Mouse (Mus musculus) liver, embryonic 14.5 days (tissue): ENCODE results near the gene Trpm2. TPM values are rescaled to one million over a fixed set of nuclear protein-coding genes. Genes with fewer than 3 reads are reported as not detected.

Experiments
- ATAC-seq: fragments of 200-750 bp; cut with Nextera tagmentation; 2 replicates; pipeline ENCODE4 v1.8.0; 2017; ENCODE audit warnings: moderate number of reproducible peaks, mild to moderate bottlenecking, moderate library complexity; ENCODE audit not compliant: insufficient read depth
- DNase-seq, 3 experiments: peaks; one replicate each; pipeline ENCODE4 v3.0.0-alpha.2; 2012 to 2013; ENCODE audit warnings: low read depth in 3 of 3, low spot score in 3 of 3
- H3K27ac ChIP-seq: fragments of 300-500 bp; sonication (generic); 2 replicates; pipeline ENCODE4 v1.5.1; 2014; ENCODE audit warnings: moderate library complexity, mild to moderate bottlenecking, control low read depth, inconsistent platforms
- H3K27me3 ChIP-seq: fragments of 300-500 bp; sonication (generic); 2 replicates; pipeline ENCODE4 v1.6.1; 2014; ENCODE audit warnings: mild to moderate bottlenecking, low read length, moderate library complexity; ENCODE audit not compliant: control insufficient read depth, insufficient read depth
- H3K36me3 ChIP-seq: fragments of 300-500 bp; sonication (generic); replicated peaks from 2 replicates; pipeline ENCODE4 v1.6.1; 2014; ENCODE audit warnings: low read depth; ENCODE audit not compliant: control insufficient read depth, insufficient read depth
- H3K4me1 ChIP-seq, 2 experiments: fragments of 200-500 bp in 1 of 2; fragments of 300-500 bp in 1 of 2; sonication (generic) in 1 of 2; replicated peaks; 2 replicates each; pipeline ENCODE4 v1.6.1; 2012 to 2014; ENCODE audit warnings: antibody characterized with exemption in 1 of 2, inconsistent platforms in 1 of 2, low read length in 1 of 2; ENCODE audit not compliant: control insufficient read depth in 2 of 2, insufficient read depth in 2 of 2
- H3K4me2 ChIP-seq: fragments of 300-500 bp; sonication (generic); 2 replicates; pipeline ENCODE4 v1.6.1; 2014; ENCODE audit warnings: low read depth, mild to moderate bottlenecking, control low read depth, moderate library complexity
- H3K4me3 ChIP-seq, 2 experiments: fragments of 200-500 bp in 1 of 2; fragments of 300-500 bp in 1 of 2; sonication (generic) in 1 of 2; 2 replicates each; pipeline ENCODE4 v1.5.1; 2012 to 2014; ENCODE audit warnings: low read depth in 2 of 2, low read length in 2 of 2, mild to moderate bottlenecking in 2 of 2, control low read depth in 1 of 2, inconsistent platforms in 1 of 2, moderate library complexity in 1 of 2; ENCODE audit not compliant: insufficient read depth in 1 of 2
- H3K9ac ChIP-seq: fragments of 300-500 bp; sonication (generic); replicated peaks from 2 replicates; pipeline ENCODE4 v1.6.1; 2014; ENCODE audit warnings: mild to moderate bottlenecking, control low read depth, moderate library complexity
- H3K9me3 ChIP-seq: fragments of 300-500 bp; sonication (generic); 2 replicates; pipeline ENCODE4 v1.6.1; 2016; ENCODE audit warnings: low read length, mixed read lengths; ENCODE audit not compliant: control insufficient read depth
- CTCF ChIP-seq: IDR thresholded peaks from 2 replicates; pipeline ENCODE4 v1.5.1; 2016; ENCODE audit warnings: antibody characterized with exemption, low read depth, control low read depth
- EP300 ChIP-seq: IDR thresholded peaks from 2 replicates; pipeline ENCODE4 v1.6.1; 2016; ENCODE audit warnings: antibody characterized with exemption, low read depth
- WGBS: fragments of 180-500 bp; shearing (Covaris S2); extraction: QIAGEN DNeasy Blood & Tissue Kit; methylation state at CpG from one replicate; pipeline ENCODE4 v1.1.7; 2014; ENCODE audit not compliant: insufficient replicate concordance; 5-methylcytosine and 5-hydroxymethylcytosine counted together
- polyA plus RNA-seq, 2 experiments: library from polyadenylated mRNA; depleted of rRNA in 1 of 2; stranded (reverse) in 1 of 2; unstranded in 1 of 2; fragments of >200 nt; fragmentation: Nextera tagmentation in 1 of 2; extraction: Ambion mirVana in 1 of 2; gene quantifications; 2 replicates each; pipeline versions ENCODE4 v1.2.1 to v1.2.3; 2012 to 2014

Gene Trpm2
- polyA plus RNA-seq, 2 experiments = 1.1 to 1.4 TPM

DNA sequence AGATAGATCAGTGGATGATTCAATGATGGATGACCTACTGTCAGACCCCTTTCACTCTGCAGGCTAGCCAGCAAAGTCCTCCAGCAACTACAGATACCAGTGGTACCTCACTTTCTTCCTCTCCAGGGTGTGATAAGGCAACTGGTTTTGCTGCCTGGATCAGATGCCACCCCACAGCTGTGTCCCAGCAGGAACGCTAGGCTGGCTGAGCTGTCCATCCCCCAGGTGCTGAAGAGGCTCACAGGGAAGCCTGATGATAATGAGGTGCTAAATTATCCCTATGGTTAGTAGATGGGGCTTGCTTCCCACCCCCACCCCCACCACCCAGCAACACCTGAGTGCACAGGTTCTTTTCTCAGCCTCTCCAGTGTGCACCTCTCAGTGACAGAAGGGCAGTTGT is 102.8 kb downstream of the Trpm2 start:
- no peak for ATAC-seq
- H3K9me3 ChIP-seq = no peaks in the 10 kb centered on the region
- no peak overlapping the region for H3K4me2 ChIP-seq
- DNase-seq = no peak
- 0% methylated on average over 1 of the region's 1 CpGs for WGBS
- no peaks in the 10 kb centered on the region for H3K27me3 ChIP-seq
- H3K27ac ChIP-seq = no peak overlapping the region
- TF ChIP-seq EP300 (no peak), CTCF (no peak)
- no peaks in the 10 kb centered on the region for H3K4me1 ChIP-seq
- H3K36me3 ChIP-seq = no peaks in the 10 kb centered on the region
- no peak overlapping the region for H3K9ac ChIP-seq
- H3K4me3 ChIP-seq = no peak overlapping the region

DNA sequence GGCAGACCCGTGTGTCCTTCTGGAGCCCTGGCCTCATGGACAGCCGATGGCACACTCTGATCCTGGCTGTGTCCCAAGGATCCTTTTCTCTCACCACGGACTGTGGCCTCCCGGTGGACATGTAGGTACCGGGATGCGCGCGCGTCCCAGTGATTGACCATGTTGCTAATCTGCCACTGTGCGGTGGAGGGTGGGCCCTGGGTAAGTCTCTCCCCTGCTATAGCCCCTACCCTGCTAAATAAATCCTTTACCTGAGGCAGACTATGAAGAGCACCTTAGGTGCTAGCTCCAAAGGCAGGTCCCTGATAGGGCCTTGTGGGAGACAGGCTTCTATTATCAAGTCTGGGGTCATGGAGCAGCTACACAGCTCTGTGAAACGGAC is 105.6 kb downstream of the Trpm2 start:
- TF ChIP-seq EP300 = no peak
- TF ChIP-seq CTCF = no peak
- DNase-seq (no peak), ATAC-seq (no peak)
- Histone ChIP-seq H3K4me3 (peak overlapping the region in 1 of 2 experiments; percentile 2; a peak in 1 of 4 replicates), H3K36me3 (no peaks in the 10 kb centered on the region), H3K4me2 (peak overlapping the region; percentile 32), H3K27me3 (no peaks in the 10 kb centered on the region), H3K9me3 (no peaks in the 10 kb centered on the region), H3K9ac (no peak overlapping the region), H3K4me1 (no peaks in the 10 kb centered on the region), H3K27ac (no peak overlapping the region)
- WGBS = 27% methylated on average over 11 of the region's 11 CpGs

DNA sequence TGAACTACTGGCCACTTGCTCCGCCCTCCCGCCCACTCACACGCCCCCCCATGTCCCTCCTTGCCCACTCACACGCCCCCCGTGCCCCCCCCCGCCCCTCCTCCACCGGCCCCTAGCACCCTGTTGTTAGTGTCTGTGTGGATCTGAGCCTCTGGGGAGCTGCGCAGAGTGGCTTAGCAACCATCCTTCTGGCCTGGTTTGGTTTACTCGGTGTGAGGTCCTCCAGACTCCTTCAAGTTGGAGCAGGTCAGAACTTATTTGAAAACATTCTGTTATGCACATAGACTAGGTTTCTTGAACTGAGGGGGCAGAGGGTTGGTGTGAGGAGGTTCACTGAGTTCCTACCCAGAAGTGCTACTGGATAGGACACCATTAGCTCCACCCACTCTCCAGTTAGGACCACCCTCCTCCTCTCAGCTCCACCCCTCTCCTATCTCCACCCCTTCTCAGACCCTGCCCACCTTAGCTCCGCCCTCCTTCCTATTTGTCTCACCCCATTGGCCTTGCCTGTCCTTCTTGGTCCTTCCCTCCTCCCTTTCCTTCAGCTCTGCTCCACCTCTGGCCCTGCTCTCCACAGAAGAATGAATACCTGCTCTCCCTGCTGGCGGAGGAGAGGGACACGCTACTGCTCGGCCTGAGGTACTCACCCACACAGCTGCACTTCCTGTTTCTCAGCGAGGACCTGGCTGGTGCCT is 106.1 kb downstream of the Trpm2 start:
- peak overlapping the region; percentile 32 for H3K4me2 ChIP-seq
- H3K4me1 ChIP-seq = no peaks in the 10 kb centered on the region
- H3K36me3 ChIP-seq = no peaks in the 10 kb centered on the region
- H3K9me3 ChIP-seq = no peaks in the 10 kb centered on the region
- 20% methylated on average over 14 of the region's 14 CpGs for WGBS
- no peaks in the 10 kb centered on the region for H3K27me3 ChIP-seq
- DNase-seq (peak; percentile 14 to 20 (median 20)), ATAC-seq (peak; percentile 68; the same call in 1 of the 2 replicates)
- H3K4me3 ChIP-seq = peak overlapping the region in 1 of 2 experiments; percentile 2; a peak in 1 of 4 replicates
- H3K9ac ChIP-seq = no peak overlapping the region
- TF ChIP-seq CTCF = no peak
- no peak for TF ChIP-seq EP300
- H3K27ac ChIP-seq = no peak overlapping the region

DNA sequence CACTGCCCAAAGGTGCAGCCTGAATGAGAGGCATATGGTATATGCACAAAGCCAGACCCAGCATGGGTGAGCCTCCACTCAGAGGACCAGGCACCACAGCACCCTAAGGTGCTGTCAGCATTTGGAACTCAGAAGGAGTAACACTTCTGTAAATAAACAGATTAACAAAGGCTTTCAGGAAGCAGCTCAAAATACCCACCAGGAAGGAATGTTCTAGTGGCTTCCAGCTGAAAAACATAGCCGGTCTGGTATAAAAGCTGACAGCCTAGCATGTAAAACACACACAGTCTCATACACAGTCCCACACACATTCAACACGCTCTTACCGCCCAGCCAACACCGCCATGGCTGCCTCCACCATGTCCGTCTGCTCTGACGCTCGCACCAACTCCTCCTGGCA is 108.7 kb downstream of the Trpm2 start, which contains the start of gene Gm3285:
Gm3285 (plus strand) TSS at position 301 of the 400 bp plus-strand sequence.
- DNase-seq (no peak), ATAC-seq (no peak)
- no peak within 1 kb of the TSS for H3K4me3 ChIP-seq
- no peak within 1 kb of the TSS for H3K9ac ChIP-seq
- no peak within 1 kb of the TSS for H3K27ac ChIP-seq
- no peaks in the 10 kb centered on the region for H3K4me1 ChIP-seq
- H3K27me3 ChIP-seq = no peaks in the 10 kb centered on the region
- 41% methylated on average over 7 of the region's 7 CpGs for WGBS
- H3K4me2 ChIP-seq = no peak within 1 kb of the TSS
- no peaks in the 10 kb centered on the region for H3K36me3 ChIP-seq
- no peak for TF ChIP-seq EP300
- no peak for TF ChIP-seq CTCF
- no peaks in the 10 kb centered on the region for H3K9me3 ChIP-seq

Other genes starting within 250 kb of the Trpm2 start
- not detected in 2 replicates for gene Krtap12-1, start 250.0 kb downstream of the Trpm2 start, polyA plus RNA-seq (2012; rRNA removed)
- gene Krtap12-1, start 250.0 kb downstream of the Trpm2 start, polyA plus RNA-seq (2014; fragmentation: Nextera tagmentation; extraction: Ambion mirVana) = not detected in 2 replicates
- gene Gm10100, start 244.1 kb downstream of the Trpm2 start, polyA plus RNA-seq (2012; rRNA removed) = not detected in 2 replicates
- not detected in 2 replicates for gene Gm10100, start 244.1 kb downstream of the Trpm2 start, polyA plus RNA-seq (2014; fragmentation: Nextera tagmentation; extraction: Ambion mirVana)
- not detected in 2 replicates for gene Gm18596, start 227.9 kb downstream of the Trpm2 start, polyA plus RNA-seq (2012; rRNA removed)
- not detected in 2 replicates for gene Gm18596, start 227.9 kb downstream of the Trpm2 start, polyA plus RNA-seq (2014; fragmentation: Nextera tagmentation; extraction: Ambion mirVana)
- not detected in 2 replicates for gene Gm9736, start 219.2 kb downstream of the Trpm2 start, polyA plus RNA-seq (2012; rRNA removed)
- not detected in 2 replicates for gene Gm9736, start 219.2 kb downstream of the Trpm2 start, polyA plus RNA-seq (2014; fragmentation: Nextera tagmentation; extraction: Ambion mirVana)
- not detected in 2 replicates for gene Gm3233, start 210.9 kb downstream of the Trpm2 start, polyA plus RNA-seq (2012; rRNA removed)
- gene Gm3233, start 210.9 kb downstream of the Trpm2 start, polyA plus RNA-seq (2014; fragmentation: Nextera tagmentation; extraction: Ambion mirVana) = not detected in 2 replicates
- gene Gm3238, start 199.2 kb downstream of the Trpm2 start, polyA plus RNA-seq (2012; rRNA removed) = not detected in 2 replicates
- not detected in 2 replicates for gene Gm3238, start 199.2 kb downstream of the Trpm2 start, polyA plus RNA-seq (2014; fragmentation: Nextera tagmentation; extraction: Ambion mirVana)
- gene Gm7138, start 193.6 kb downstream of the Trpm2 start, polyA plus RNA-seq (2012; rRNA removed) = not detected in 2 replicates
- not detected in 2 replicates for gene Gm7138, start 193.6 kb downstream of the Trpm2 start, polyA plus RNA-seq (2014; fragmentation: Nextera tagmentation; extraction: Ambion mirVana)
- gene Gm3250, start 188.0 kb downstream of the Trpm2 start, polyA plus RNA-seq (2012; rRNA removed) = not detected in 2 replicates
- not detected in 2 replicates for gene Gm3250, start 188.0 kb downstream of the Trpm2 start, polyA plus RNA-seq (2014; fragmentation: Nextera tagmentation; extraction: Ambion mirVana)
- gene Gm7137, start 182.4 kb downstream of the Trpm2 start, polyA plus RNA-seq (2012; rRNA removed) = not detected in 2 replicates
- gene Gm7137, start 182.4 kb downstream of the Trpm2 start, polyA plus RNA-seq (2014; fragmentation: Nextera tagmentation; extraction: Ambion mirVana) = not detected in 2 replicates
- not detected in 2 replicates for gene Gm9639, start 175.5 kb downstream of the Trpm2 start, polyA plus RNA-seq (2012; rRNA removed)
- gene Gm9639, start 175.5 kb downstream of the Trpm2 start, polyA plus RNA-seq (2014; fragmentation: Nextera tagmentation; extraction: Ambion mirVana) = not detected in 2 replicates
- gene Gm19668, start 171.4 kb downstream of the Trpm2 start, polyA plus RNA-seq (2012; rRNA removed) = not detected in 2 replicates
- gene Gm19668, start 171.4 kb downstream of the Trpm2 start, polyA plus RNA-seq (2014; fragmentation: Nextera tagmentation; extraction: Ambion mirVana) = not detected in 2 replicates
- gene Gm9507, start 158.7 kb downstream of the Trpm2 start, polyA plus RNA-seq (2012; rRNA removed) = not detected in 2 replicates
- not detected in 2 replicates for gene Gm9507, start 158.7 kb downstream of the Trpm2 start, polyA plus RNA-seq (2014; fragmentation: Nextera tagmentation; extraction: Ambion mirVana)
- not detected in 2 replicates for gene Gm2696, start 155.9 kb downstream of the Trpm2 start, polyA plus RNA-seq (2012; rRNA removed)
- gene Gm2696, start 155.9 kb downstream of the Trpm2 start, polyA plus RNA-seq (2014; fragmentation: Nextera tagmentation; extraction: Ambion mirVana) = not detected in 2 replicates
- not detected in 2 replicates for gene Krtap10-4, start 143.5 kb downstream of the Trpm2 start, polyA plus RNA-seq (2012; rRNA removed)
- gene Krtap10-4, start 143.5 kb downstream of the Trpm2 start, polyA plus RNA-seq (2014; fragmentation: Nextera tagmentation; extraction: Ambion mirVana) = not detected in 2 replicates
- gene Krtap10-10, start 134.6 kb downstream of the Trpm2 start, polyA plus RNA-seq (2012; rRNA removed) = not detected in 2 replicates
- not detected in 2 replicates for gene Krtap10-10, start 134.6 kb downstream of the Trpm2 start, polyA plus RNA-seq (2014; fragmentation: Nextera tagmentation; extraction: Ambion mirVana)
- not detected in 2 replicates for gene Gm36176, start 123.8 kb downstream of the Trpm2 start, polyA plus RNA-seq (2012; rRNA removed)
- gene Gm36176, start 123.8 kb downstream of the Trpm2 start, polyA plus RNA-seq (2014; fragmentation: Nextera tagmentation; extraction: Ambion mirVana) = not detected in 2 replicates
- not detected in 2 replicates for gene Gm10318, start 117.7 kb downstream of the Trpm2 start, polyA plus RNA-seq (2012; rRNA removed)
- not detected in 2 replicates for gene Gm10318, start 117.7 kb downstream of the Trpm2 start, polyA plus RNA-seq (2014; fragmentation: Nextera tagmentation; extraction: Ambion mirVana)
- gene Gm3285, start 108.6 kb downstream of the Trpm2 start, polyA plus RNA-seq (2012; rRNA removed) = not detected in 2 replicates
- not detected in 2 replicates for gene Gm3285, start 108.6 kb downstream of the Trpm2 start, polyA plus RNA-seq (2014; fragmentation: Nextera tagmentation; extraction: Ambion mirVana)
- 6.7 and 8.4 TPM in 2 replicates for gene Lrrc3, start 68.0 kb downstream of the Trpm2 start, polyA plus RNA-seq (2012; rRNA removed)
- gene Lrrc3, start 68.0 kb downstream of the Trpm2 start, polyA plus RNA-seq (2014; fragmentation: Nextera tagmentation; extraction: Ambion mirVana) = 8.0 and 8.9 TPM in 2 replicates
- 4.5 and 4.7 TPM in 2 replicates for gene 1810043G02Rik, start 8.0 kb upstream of the Trpm2 start, polyA plus RNA-seq (2012; rRNA removed)
- 4.2 and 4.5 TPM in 2 replicates for gene 1810043G02Rik, start 8.0 kb upstream of the Trpm2 start, polyA plus RNA-seq (2014; fragmentation: Nextera tagmentation; extraction: Ambion mirVana)
- 41.7 and 46.7 TPM in 2 replicates for gene Pfkl, start 39.5 kb upstream of the Trpm2 start, polyA plus RNA-seq (2012; rRNA removed)
- 63.1 and 66.8 TPM in 2 replicates for gene Pfkl, start 39.5 kb upstream of the Trpm2 start, polyA plus RNA-seq (2014; fragmentation: Nextera tagmentation; extraction: Ambion mirVana)
- 0.08 TPM in 1 of 2 replicates, not detected in the other for gene Dnmt3l, start 71.4 kb upstream of the Trpm2 start, polyA plus RNA-seq (2012; rRNA removed)
- gene Dnmt3l, start 71.4 kb upstream of the Trpm2 start, polyA plus RNA-seq (2014; fragmentation: Nextera tagmentation; extraction: Ambion mirVana) = not detected in 2 replicates
- not detected in 2 replicates for gene Aire, start 73.0 kb upstream of the Trpm2 start, polyA plus RNA-seq (2012; rRNA removed)
- not detected in 2 replicates for gene Aire, start 73.0 kb upstream of the Trpm2 start, polyA plus RNA-seq (2014; fragmentation: Nextera tagmentation; extraction: Ambion mirVana)
- gene Icosl, start 98.7 kb upstream of the Trpm2 start, polyA plus RNA-seq (2012; rRNA removed) = 2.4 TPM in 2 replicates
- gene Icosl, start 98.7 kb upstream of the Trpm2 start, polyA plus RNA-seq (2014; fragmentation: Nextera tagmentation; extraction: Ambion mirVana) = 2.2 TPM in 2 replicates
- gene D10Jhu81e, start 199.2 kb upstream of the Trpm2 start, polyA plus RNA-seq (2012; rRNA removed) = 34.1 and 39.1 TPM in 2 replicates
- 11.7 and 15.6 TPM in 2 replicates for gene D10Jhu81e, start 199.2 kb upstream of the Trpm2 start, polyA plus RNA-seq (2014; fragmentation: Nextera tagmentation; extraction: Ambion mirVana)
- gene Pwp2, start 214.6 kb upstream of the Trpm2 start, polyA plus RNA-seq (2012; rRNA removed) = 6.1 and 7.5 TPM in 2 replicates
- 7.2 and 9.6 TPM in 2 replicates for gene Pwp2, start 214.6 kb upstream of the Trpm2 start, polyA plus RNA-seq (2014; fragmentation: Nextera tagmentation; extraction: Ambion mirVana)